Mouse (Mus musculus): ENCODE data around the gene Ccnd3.
A peak's percentile ranks its signal among the peaks of the same experiment; 100 is the strongest.
"Not testable (repeated sequence)": the region's sequence is repeated elsewhere in the genome, so short reads cannot be mapped to it uniquely, and the experiment has no call there.

Ccnd3 gene

DNA sequence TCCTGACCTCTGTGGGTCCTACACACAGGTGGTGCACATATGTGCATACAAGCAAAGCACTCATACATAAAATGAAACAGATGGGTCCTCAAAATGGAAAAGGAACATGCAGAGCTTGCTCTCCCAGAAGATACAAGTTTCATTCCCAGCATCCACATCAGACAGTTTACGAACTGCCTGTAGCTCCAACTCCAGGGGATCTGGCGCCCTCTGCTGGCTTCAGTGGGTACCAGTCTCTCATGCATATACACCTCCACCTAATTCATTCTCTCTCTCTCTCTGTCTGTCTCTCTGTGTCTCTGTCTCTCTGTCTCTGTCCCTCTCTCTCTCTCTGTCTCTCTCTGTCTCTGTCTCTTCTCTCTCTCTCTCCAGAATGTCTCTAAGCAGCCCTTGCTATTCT, 22.4 kb upstream of the Ccnd3 start:
- peak; percentile 80 for DNase-seq (ENCODE audit: low spot score)

DNA sequence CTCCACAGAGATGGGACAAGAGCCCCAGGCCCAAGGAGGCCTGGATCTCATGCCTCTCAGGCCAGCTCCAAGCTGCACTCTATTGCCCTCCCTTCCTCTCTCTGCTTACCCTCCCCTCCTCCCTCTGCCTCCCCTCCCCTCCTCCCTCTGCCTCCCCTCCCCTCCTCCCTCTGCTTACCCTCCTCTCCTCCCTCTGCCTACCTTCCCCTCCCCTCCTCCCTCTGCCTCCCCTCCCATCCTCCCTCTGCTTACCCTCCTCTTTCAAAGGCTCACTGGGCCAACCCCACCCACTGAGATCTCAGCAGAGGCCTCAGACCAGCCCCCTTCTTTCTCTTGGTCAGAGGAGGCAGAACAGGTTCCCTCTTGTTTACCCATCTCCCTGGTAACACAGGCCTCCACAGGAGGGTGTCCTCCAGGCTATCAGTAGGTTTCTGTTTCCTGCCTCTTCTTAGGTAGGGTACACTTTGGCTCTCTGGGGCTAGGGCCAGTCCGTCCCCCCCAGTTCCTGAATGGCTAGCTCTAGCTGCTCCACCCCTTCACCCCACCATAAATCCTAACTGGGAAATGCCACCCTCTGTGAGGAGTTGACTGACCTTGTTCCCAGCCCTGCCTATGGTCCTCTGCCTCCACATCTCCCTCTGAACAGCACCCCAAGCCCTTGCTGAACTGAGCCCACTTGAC, 20.5 kb upstream of the Ccnd3 start:
- no peak for DNase-seq (ENCODE audit: low spot score)

DNA sequence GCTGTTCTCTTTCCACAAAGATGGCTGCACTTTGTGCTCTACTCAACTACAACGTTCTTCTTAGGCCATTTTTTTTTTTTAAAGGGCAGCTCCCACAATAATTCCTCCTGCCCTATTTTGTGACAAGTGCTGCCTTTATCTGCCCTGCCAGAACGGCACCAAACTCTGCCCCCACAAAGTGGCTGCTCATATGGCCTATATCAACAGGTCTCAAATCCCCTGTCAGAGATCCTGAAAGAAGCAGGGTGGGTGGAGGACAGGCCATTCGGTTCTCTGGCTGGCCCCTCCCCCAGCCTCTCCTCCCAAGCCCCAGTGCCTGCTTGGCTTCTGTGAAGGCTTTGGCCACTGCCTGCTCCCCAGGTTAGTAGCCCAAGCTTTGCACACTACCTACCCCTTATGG, 19.9 kb upstream of the Ccnd3 start:
- no peak for DNase-seq (ENCODE audit: low spot score)

DNA sequence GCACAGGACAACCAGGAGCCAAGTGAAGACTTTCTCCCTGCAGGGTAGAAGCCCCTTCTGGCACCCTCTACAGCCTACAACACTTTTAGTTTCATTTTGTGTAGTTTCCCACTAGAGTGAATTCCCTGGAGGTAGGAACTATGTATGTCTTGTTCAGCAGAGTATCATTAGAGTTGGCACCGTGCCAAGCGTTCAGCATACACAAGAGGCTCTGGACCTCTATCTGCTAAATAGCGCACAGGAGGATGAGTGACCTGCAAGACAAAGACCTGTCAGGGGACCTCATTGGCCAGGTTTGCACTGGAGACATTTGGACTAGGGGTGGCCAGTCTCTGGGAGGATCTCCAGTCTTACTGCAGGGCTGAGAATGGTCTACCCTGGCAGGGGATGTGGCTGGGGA, 19.1 kb upstream of the Ccnd3 start:
- DNase-seq (ENCODE audit: low spot score): no peak

DNA sequence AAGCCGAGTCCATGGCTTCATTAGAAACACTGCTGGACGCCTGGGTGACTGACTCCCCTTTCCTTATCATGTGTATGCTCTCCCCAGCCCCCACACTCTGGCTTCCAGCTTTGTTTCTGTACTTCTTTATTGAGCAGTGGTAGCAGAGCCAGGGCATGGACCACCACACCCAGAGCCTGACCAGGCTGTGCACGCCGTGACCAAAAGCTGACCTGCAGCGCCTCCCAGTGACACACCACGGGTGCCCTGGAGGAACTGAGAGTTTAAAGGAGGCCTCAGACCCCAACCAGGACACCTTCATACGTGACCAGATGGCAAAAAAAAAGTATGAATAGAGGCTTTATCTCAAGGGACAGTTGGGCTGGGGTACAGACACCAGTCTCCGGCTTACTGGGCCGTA, 14.1 kb upstream of the Ccnd3 start:
- no peak for DNase-seq (ENCODE audit: low spot score)

DNA sequence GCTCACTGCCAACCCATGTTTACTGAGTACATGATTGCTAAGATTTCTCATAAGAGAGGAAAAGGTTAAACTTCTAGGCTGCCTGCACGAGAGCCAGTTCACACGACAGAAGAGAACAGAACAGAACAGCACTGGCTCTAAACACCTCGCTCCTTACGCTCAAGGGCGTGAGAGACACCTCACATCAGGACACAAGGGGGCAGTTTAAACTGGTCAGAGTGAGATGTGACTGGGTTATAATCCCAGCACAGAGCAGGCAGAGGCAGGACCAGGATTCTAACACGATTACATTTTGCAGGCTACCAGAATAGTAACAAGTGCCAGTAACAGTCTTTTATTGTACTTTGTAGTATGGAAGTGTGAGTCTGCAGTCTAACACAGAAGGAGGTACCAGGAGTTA, 12.1 kb upstream of the Ccnd3 start:
- no peak for DNase-seq (ENCODE audit: low spot score)

DNA sequence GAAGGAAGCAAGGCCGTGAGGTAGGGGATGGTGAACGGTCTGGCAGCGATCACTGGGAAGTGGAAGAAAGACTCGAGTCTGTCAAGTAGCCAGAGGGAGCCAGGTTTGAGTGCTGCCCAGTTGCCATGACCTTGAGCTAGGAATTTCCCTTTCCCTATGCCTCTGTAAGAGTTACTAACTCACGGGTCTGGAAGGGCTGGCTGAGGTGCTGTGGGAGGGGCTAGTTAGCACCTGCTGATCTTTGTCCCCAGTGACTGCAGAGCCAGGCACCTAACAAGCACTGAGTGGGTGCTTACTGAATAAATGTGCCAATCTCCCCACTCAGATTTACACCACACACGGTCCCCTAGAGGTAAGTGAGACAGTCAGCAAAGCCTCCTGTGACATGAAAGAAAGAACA, 11.2 kb upstream of the Ccnd3 start:
- no peak for DNase-seq (ENCODE audit: low spot score)

DNA sequence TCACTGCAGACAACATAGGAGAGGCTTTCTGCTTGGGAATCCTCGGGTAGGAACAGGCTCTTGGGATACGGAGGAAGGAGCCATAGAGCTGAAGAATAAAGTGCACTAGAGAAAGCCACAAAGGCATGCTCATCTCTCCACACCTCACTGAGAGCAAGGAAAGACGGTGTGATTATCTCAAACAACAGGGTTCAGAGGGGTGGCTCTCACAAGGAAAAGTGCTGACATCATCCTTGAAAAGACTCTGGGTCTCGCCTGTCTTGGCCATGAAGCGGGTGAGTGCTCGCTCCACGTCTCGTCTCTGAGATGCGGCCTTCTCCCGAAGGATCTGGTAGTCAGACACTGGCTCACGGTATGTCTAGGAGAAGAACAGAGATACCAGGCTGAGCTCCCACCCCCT, 10.7 kb upstream of the Ccnd3 start:
- no peak for DNase-seq (ENCODE audit: low spot score)

DNA sequence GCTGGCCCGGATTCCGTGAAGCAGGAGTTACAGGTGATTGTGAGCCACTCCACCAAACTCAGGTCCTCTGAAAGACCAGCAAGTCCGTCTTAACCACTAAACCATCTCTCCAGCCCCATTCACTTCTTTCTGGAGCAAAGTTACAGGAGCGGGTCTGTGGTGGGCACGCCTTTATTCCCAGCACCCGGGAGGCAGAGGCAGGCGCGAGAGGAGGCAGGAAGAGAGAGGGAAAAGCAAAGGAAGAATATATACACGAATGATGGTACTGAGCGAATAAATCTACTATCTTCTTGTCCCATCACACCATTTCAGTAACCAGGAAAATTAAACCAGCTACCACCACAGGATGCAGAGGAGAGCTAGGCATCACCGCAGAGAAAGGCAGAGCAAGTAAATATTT, 3.3 kb upstream of the Ccnd3 start:
- DNase-seq (ENCODE audit: low spot score): no peak

DNA sequence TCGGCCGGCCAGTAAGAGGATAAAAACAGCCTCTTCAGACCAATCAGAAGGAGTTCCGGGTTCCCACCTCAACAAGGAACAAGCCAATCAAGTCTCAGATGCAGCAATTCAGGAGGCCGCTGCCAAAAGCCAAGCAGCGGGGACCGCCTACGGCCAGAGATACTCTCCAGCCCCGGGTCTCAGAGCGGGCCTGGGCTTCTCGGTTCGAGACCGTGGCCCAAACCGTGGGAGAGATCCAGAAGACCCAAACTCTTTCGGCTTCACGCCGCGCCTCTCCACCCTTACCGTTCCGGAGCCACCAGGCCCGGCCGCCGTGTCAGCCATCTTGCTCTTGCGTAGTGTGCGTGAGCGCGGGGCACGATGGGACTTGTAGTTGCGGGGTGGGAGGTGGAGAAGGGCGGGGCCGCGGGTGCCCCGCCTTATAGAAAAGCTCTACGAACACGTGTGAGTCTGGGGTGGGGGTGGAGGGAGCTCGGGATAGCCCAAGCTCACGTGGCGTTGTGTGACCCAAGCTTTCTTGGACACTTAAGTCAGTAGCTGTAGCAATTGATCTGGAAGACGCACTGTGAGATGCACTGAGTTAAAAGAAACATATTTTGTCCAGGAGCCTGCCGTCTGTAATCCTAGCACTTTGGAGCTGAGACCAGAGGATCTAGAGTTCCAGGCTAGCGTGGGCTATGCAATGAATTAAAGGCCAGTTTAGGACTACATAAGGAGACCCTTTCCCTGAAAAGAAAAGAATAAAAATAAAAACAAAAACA, 2.7 kb upstream of the Ccnd3 start, which contains the start of gene Taf8:
Gene Taf8 (minus strand): TSS at position 347 of the 761 bp plus-strand sequence.
- peak; percentile 88 for DNase-seq (ENCODE audit: low spot score)

DNA sequence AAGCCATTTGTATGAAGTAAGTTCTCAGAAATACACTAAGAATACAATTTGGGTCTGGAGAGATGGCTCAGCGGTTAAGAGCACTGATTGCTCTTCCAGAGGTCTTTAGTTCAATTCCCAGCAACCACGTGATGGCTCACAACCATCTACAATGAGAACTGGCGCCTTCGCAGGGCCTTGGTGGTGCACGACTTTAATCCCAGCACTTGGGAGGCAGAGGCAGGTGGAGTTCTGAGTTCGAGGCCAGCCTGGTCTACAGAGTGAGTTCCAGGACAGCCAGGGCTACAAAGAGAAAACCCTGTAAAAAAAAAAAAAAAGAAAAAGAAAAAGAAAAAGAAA, 2.2 kb upstream of the Ccnd3 start:
- not testable (repeated sequence) for DNase-seq (ENCODE audit: low spot score)

DNA sequence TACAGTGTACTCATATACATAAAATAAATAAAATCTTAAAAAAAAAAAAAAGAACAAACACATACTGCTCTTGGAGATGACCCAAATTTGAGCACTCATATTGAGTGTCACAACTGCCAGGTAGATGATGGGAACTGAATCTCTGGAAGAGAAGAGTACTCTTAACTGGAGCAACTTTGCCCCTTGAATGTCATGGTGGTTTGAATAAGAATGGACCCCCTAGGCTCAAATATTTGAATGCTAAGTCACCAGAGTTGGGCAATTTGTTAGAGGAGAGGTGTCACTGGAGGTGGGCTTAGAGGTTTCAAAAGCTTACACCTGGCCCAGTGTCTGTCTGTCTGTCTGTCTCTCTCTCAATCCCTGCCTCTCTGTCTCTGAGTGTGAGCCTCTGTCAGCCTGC, 1.2 kb upstream of the Ccnd3 start:
- DNase-seq (ENCODE audit: low spot score): no peak

DNA sequence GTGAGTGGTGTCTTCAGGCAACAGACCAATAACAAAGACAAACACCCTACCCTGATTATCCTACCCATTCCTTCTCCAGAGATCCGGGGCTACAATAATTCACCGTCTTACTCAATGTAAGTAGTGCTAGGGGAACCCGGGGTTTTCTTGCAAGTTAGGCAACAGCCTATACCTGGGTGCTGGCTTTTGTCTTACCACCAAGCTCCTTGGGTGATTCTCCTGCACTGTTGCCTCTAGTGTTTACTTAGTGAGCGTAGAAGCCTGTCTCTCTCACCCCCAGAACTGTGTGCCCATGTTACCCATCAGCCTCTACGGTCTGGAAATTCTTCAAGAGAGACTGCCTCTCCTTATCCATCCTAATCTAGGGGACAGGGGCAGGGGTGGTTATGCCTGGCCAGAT, 623 bp upstream of the Ccnd3 start:
- DNase-seq (ENCODE audit: low spot score): no peak

DNA sequence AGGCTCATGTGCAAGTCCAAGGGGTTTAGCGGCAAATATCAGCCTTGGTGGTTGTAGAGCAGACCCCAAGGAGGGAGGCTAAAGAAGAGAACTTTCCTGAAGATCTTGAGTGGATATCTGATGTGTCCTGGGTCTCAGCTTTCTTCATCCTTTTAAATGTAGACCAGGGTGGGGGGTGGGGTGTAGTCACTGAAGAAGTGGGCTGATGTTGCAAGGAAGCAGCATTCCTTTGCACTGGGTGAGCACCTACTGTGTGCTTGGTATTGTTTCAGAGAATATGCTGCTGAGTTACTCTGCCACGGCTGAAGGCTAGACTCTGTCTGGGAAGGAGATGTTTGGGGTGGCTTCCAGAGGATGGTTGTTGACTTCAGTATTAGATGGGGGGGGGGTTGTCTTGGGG, 715 bp downstream of the Ccnd3 start:
- DNase-seq (ENCODE audit: low spot score): no peak

DNA sequence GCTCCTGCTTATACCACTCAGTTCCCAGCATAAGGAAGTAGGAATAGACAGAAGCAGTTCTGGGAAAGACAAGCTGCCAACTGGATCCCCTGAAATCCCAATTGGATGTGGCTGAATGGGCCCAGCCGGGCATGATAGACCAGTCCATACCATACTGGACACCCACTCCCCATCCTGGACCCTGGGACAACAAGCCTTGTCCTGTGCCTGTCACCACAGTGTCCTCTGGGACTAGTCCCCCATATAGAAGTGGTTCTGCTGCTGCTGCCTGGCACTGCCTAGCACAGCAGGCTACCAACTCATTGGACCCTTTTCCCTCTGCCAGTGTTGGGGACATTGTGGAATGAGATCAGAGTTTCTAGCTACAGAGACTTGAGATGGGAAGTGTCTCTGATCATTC, 1.2 kb downstream of the Ccnd3 start:
- DNase-seq (ENCODE audit: low spot score): no peak

DNA sequence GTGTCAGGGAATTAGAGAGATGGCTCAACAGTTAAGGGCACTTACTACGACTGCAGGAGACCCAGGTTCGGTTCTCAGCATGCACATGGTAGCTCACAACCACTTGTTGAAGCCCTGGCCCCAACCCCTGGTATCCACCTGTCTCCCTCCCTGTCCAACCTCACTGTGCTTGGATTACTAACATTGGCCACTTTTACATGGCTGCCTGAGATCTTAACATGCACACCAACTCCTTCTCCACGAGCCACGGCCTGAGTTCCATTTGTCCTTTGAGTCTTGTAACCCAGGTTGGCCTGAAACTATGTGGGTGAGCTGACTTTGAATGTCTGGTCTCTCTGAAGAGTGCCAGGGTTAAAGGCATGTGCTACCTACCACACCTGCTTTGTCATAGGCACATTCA, 1.8 kb downstream of the Ccnd3 start:
- DNase-seq (ENCODE audit: low spot score): no peak

DNA sequence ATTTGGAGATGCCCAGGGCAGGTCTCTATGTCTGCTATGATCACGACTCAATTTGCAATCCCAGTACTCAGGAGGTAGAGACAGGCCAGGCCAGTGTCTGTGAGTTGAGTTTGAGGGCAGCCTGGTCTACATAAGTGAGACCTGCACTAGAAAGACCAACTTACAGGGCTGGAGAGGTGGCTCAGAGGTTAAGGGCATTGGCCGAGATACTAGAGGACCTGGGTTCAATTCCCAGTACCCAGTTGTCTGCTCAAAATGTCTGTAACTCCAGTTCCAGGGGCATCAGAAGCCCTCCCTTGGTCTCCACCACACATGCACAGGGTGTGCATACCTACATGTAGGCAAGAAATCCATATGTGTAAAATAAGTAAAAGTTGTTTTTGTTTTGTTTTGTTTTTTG, 2.7 kb downstream of the Ccnd3 start:
- no peak for DNase-seq (ENCODE audit: low spot score)

DNA sequence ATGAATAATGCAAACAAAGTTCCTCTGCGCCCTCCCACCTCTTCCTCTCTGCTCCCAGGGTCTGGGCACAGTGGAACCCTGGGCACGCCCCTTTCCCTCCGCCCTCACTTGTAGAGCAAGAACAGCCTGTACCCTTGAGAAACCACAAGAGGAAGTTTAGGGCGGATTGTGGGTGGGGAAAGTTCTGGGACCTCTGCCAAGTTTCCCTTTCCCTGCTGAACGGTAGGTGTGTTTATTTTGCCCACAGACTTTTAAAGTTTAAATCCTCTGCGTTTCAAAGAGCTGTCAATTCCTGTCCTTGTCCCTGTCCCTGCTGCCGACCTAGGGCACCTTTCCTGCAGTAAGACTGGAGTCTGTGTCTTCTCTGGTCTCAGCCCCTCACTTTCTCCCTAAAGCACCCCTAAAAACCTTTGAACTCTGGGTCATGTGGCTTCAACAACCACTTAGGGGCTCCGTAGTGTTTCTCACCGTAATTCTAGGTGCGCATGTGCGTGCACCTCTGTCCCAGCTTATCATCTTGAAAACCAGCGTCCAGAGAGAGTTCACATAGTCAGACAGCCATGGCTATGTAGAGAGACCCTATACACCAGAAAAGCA, 3.3 kb downstream of the Ccnd3 start:
- peak; percentile 88 for DNase-seq (ENCODE audit: low spot score)

DNA sequence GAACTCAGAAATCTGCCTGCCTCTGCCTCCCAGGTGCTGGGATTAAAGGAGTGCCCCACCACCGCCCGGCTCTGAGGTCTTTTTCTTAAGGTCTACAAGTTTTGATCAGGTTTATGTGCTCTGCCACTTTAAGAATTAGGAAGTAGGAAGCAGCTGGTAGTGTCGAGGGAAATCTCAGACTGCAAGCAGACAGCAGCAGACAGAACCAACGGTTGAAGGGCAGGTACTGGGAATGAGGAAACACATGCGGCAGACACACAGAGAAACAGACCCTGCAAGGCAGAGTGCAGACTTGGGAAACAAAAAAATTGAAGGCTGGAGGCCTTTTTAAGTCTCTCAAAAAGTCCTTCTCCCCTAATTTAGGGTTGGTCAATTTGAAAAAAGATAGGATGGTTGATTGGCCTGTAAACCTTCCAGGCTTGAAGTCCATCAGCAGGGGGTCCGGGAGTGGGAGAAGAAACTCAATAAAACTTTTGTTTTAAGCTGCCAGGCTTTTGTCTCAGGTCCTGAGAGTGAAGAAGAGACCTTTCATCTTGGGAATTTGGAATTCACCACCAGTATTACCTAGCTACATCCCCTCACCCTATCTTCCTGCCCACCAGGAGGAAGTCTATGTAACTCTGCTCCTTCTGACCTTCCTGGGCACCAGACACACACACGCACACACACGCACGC, 4.3 kb downstream of the Ccnd3 start:
- DNase-seq (ENCODE audit: low spot score): no peak

DNA sequence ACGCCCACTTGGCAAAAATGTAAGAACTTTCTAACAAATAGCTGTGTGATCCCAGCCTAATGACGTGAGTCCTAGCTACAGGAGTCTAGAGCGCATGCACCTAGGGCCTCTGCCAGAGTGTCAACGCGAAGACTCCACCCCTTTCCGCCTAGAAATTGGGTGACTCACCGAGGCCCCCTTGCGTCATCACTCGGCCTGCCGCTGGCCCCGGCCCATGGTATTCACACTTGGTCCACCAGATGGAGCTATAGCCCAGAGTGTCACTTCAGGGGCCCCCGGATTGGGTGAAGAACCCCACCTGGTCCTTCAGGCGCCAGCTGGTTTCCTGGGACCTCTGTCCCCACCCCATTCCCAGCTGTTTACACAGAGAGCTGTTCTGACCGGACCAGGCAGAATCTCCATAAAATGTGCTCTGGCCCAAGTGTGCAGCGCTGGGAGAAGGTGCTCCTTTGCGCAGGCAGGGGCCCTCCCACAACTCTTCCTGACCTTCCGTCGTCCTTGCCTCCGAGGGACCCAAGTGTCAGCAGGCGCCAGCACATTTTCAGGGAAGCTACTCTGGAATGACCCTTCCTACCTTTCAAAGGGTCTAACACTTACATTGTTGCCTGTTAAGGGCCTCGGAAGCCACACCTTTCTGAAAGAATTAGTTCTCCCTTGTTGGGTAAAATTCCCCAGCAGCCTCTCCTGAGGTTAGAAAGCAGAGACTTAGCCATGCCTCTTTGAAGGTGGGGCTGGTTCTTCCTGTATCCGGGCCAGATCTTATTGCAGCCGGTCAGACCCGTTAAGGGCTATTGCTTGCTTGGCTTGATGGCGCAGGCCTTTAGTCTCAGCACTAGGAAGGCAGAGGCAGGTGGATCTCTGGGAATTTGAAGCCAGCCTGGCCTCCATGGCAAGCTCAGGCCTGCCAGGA, 6.5 kb downstream of the Ccnd3 start:
- peak; percentile 98 for DNase-seq (ENCODE audit: low spot score)

DNA sequence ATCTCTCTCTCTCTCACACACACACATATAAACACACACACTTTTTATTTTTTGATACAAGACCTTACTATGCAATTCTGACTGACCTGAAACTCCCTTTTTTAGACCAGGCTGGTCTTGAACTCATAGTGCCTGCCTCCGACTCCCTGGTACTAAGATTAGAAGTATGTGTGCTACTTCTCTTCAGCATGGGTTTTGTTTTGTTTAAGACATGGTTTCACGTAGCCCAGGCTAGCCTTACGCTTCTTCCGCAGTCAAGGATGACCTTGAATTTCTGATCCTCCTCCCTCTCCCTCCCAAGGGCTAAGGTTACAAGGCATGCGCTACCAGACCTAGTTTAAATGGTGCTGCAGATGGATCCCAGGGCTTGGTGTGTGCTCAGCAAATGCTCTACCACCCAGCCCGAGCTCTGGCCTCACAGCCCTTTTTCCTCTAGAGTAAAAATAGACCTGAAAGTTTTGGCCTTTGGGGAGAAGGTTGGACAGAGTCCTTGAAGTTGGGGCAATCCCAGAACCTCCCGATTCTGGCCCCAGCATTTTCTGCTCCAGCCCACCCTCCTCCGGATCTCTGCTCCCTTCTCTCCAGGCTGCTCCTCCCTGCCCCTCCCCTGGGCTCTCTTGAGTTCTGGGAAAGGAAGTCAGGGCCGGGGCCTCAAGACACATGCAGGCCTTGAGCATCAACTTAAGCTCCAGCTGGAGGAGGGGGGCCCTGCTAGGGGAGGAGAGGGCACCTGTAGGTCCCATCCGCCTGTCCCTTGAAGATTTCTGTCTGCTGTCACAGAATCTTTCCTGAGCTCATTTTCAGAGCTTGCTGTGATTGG, 8.3 kb downstream of the Ccnd3 start:
- no peak for DNase-seq (ENCODE audit: low spot score)
